Mouse (Mus musculus) ovary, adult 2 months (tissue): Measurements from ENCODE around the gene Pikfyve. TPM values are rescaled to one million over a fixed set of nuclear protein-coding genes. Genes with fewer than 3 reads are reported as not detected.

ENCODE experiments used
- polyA plus RNA-seq: library from polyadenylated mRNA; depleted of rRNA; stranded (reverse); fragments of >200 nt; gene quantifications from 2 replicates; pipeline ENCODE4 v1.2.3, GENCODE M21; 2012; rRNA removed

Pikfyve gene
- polyA plus RNA-seq: 5.3 and 7.0 TPM in 2 replicates

DNA sequence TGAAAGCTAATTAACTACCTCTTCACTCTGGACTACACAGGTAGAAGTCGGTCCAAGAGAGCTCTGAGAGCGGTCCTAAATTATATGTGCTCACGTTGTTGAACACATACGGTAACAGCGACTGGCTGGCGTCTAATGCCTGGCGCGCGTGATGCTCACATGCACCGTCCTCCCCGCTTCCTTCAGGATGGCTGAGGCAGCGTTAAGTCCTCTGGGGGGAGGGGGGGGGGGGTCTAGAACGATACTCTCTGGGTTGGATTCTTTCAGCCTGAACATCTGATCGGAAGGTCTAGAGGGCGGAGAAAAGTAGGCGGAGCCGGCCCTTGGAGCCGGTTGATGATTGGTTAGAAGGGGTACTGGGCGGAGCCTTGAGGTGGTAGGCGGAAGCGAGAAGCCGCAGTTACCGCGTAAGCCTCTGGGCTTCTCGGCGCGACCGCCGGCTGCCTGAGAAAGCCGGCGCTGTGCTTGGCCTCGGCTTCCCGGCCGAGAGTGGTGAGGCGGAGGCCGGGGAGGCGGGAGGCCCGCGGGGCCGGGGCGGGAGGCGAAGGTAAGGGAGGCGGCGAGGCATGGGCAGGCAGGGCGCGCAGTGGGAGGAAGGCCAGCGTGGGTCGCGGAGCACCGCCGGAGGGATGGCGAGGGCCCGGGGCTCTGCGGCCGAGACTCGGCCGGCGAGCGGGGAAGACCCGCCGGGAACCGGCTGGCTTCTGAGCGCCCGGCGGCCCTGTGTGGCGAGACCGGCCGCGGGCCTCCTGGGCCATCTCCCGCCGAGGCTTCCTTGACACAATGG, at the start of gene Pikfyve, which contains the start of gene Idh1:
Gene Pikfyve, plus strand, starts transcription at position 397 of the 787 bp plus-strand sequence.
Gene Idh1, minus strand, starts transcription at position 214 of the 787 bp plus-strand sequence.

DNA sequence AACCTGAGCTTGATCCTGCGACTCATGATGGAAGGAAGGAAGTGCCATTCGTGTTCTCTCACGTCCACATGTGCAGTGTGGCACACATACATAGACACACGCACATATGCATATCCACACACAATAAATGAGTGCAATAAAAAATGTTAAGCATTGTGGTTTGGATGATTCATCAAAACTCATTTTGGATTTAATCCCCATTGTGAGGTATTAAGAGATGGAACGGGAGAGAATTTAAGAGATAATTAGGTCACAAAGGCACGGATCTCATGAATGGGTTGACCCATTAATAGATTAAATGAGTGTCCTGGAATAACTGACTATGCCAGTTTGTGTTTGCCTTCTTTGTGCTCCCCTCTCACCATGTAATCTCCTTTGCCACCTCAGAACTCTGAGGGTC, 95.3 kb downstream of the Pikfyve start, which contains the start of gene Pth2r:
Gene Pth2r, plus strand, starts transcription at position 301 of the 400 bp plus-strand sequence.

Other genes with a start within 250 kb of the Pikfyve start
- 5.4 and 6.4 TPM in 2 replicates for gene Plekhm3, start 229.9 kb upstream of the Pikfyve start, polyA plus RNA-seq
- gene Akr1cl, start 153.9 kb upstream of the Pikfyve start, polyA plus RNA-seq: 407 and 604 TPM in 2 replicates
- gene Cryge, start 135.5 kb upstream of the Pikfyve start, polyA plus RNA-seq: 2.8 and 4.8 TPM in 2 replicates
- 0.66 TPM in 1 of 2 replicates, not detected in the other for gene Crygd, start 123.2 kb upstream of the Pikfyve start, polyA plus RNA-seq
- gene Crygc, start 113.0 kb upstream of the Pikfyve start, polyA plus RNA-seq: 0.44 TPM in 2 replicates
- gene Crygb, start 104.4 kb upstream of the Pikfyve start, polyA plus RNA-seq: 0.79 and 1.2 TPM in 2 replicates
- 0.52 and 0.77 TPM in 2 replicates for gene Cryga, start 83.3 kb upstream of the Pikfyve start, polyA plus RNA-seq
- gene Gm28845, start 67.1 kb upstream of the Pikfyve start, polyA plus RNA-seq: 0.26 and 0.38 TPM in 2 replicates
- 5.9 and 6.0 TPM in 2 replicates for gene D630023F18Rik, start 63.5 kb upstream of the Pikfyve start, polyA plus RNA-seq
- gene Idh1, start 183 bp upstream of the Pikfyve start, polyA plus RNA-seq: 113 and 137 TPM in 2 replicates
- gene Pth2r, start 95.4 kb downstream of the Pikfyve start, polyA plus RNA-seq: 0.06 TPM in 1 of 2 replicates, not detected in the other